Mouse (Mus musculus): ENCODE data around the gene Nid2. TPM values are rescaled to one million over a fixed set of nuclear protein-coding genes. Genes with fewer than 3 reads are reported as not detected.

Gene Nid2
- polyA plus RNA-seq, 1 experiment from 2014 or later: 63.0 TPM

DNA sequence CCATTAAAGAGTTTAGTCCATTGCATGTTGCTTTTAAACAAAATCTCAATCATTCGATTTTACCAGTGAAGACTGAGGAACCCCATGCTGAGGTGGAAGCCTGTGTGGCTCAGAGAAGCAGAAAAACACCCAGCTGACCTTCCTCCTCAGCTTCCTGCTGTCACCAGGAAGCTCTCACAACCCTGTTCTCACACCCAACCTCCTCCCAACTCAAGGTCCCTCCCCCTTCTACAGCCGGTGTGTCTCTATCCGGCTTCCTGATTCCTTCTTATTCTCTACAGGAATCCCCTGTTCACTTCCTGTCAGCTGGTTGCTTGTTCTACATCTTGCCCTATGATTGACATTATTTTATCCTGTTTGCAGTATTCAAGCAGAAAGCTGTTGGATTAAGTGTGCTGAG, 38.0 kb upstream of the Nid2 start:
- DNase-seq (ENCODE audit: low spot score) (no peak), ATAC-seq (ENCODE audit: insufficient read depth, low FRiP score, low TSS enrichment) (no peak)
- Histone ChIP-seq H3K27me3 (ENCODE audit: control insufficient read depth, insufficient read depth, low read length) (no peaks in the 10 kb centered on the region), H3K9ac (ENCODE audit: low read length) (no peak overlapping the region), H3K36me3 (ENCODE audit: control insufficient read depth, insufficient read depth, low read length) (no peaks in the 10 kb centered on the region), H3K4me2 (ENCODE audit: low read depth) (no peak overlapping the region), H3K9me3 (ENCODE audit: control insufficient read depth, low read length) (no peaks in the 10 kb centered on the region), H3K4me1 (ENCODE audit: control insufficient read depth, insufficient read depth, low read length) (peaks cover 6% of the 10 kb centered on the region; the same call in 1 of the 2 replicates), H3K27ac (ENCODE audit: low read depth, low read length) (no peak overlapping the region), H3K4me3 (ENCODE audit: low read depth, low read length) (no peak overlapping the region)
- 65% methylated on average over 3 of the region's 3 CpGs for WGBS

DNA sequence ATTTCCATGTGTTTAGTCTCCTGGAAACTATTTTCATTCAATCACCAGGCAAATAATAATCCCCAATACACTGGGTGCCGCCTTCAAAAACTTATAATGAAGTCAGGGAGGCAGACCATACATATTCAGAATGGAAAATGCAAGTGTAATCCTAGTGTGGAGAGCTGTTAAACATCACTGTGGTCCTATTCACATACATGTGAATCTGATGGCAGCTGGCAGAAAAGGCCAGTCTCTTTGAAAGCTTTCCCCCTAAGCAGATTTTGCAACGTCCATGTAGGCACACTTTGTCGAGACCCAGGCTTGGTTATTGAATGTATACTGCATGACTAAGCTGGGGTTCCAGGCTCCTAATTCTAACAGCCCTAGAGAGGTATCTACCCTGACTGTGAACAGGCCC, 32.0 kb upstream of the Nid2 start:
- WGBS: 78% methylated on average over 3 of the region's 3 CpGs
- Histone ChIP-seq H3K4me1 (ENCODE audit: control insufficient read depth, insufficient read depth, low read length) (no peaks in the 10 kb centered on the region), H3K4me3 (ENCODE audit: low read depth, low read length) (no peak overlapping the region), H3K36me3 (ENCODE audit: control insufficient read depth, insufficient read depth, low read length) (no peaks in the 10 kb centered on the region), H3K27ac (ENCODE audit: low read depth, low read length) (no peak overlapping the region), H3K9ac (ENCODE audit: low read length) (no peak overlapping the region), H3K27me3 (ENCODE audit: control insufficient read depth, insufficient read depth, low read length) (no peaks in the 10 kb centered on the region), H3K4me2 (ENCODE audit: low read depth) (no peak overlapping the region), H3K9me3 (ENCODE audit: control insufficient read depth, low read length) (no peaks in the 10 kb centered on the region)
- DNase-seq (ENCODE audit: low spot score) (no peak), ATAC-seq (ENCODE audit: insufficient read depth, low FRiP score, low TSS enrichment) (no peak)

DNA sequence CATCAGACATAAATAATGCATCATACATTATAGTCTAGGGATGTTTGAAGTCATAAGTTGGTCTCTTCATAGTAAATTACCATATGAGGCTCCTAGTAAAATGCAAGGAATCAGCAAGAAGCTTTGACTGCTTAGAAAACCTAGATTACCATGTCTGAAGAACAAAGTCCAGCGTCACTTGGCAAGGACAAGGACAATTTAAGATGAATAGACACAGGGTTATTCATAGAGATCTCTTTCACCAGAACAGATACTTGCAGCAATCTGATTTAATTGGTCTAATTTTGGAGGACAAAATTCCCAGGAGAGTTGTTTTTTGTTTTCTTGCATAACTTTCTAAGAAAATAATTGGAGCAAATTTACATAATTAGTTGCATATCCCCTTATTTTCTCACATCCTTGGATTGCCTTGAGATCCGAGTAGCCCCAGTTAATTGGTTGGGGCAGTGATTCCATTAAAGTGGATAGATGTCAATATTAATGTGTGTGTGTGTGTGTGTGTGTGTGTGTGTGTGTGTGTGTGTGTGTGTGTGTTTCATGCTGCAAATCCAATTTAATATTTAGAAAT, 30.9 kb upstream of the Nid2 start:
- H3K36me3 ChIP-seq (ENCODE audit: control insufficient read depth, insufficient read depth, low read length): no peaks in the 10 kb centered on the region
- ATAC-seq (ENCODE audit: insufficient read depth, low FRiP score, low TSS enrichment) (no peak), DNase-seq (ENCODE audit: low spot score) (no peak)
- no peaks in the 10 kb centered on the region for H3K4me1 ChIP-seq (ENCODE audit: control insufficient read depth, insufficient read depth, low read length)
- H3K27ac ChIP-seq (ENCODE audit: low read depth, low read length): no peak overlapping the region
- H3K9me3 ChIP-seq (ENCODE audit: control insufficient read depth, low read length): no peaks in the 10 kb centered on the region
- H3K4me3 ChIP-seq (ENCODE audit: low read depth, low read length): no peak overlapping the region
- H3K27me3 ChIP-seq (ENCODE audit: control insufficient read depth, insufficient read depth, low read length): no peaks in the 10 kb centered on the region
- no peak overlapping the region for H3K4me2 ChIP-seq (ENCODE audit: low read depth)
- H3K9ac ChIP-seq (ENCODE audit: low read length): no peak overlapping the region
- 66% methylated on average over 2 of the region's 2 CpGs for WGBS

DNA sequence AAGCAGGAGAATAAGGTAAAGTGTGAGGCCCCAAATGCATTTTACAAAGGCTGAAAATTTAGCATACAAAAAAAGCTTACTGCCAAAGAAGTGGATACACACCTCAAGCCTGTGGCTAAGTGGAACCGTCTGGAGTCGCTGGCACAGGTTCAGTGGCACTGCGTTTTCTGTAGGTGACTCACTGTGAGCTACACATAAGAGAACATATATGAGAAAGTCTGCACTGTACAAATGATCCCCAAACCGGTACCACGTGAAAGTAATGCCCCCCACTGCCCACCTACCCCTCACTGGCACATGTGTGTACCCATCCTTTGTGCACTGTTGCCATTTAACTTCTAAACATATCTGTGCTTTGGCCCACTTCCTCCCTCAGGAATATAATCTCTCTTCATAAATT, 22.8 kb upstream of the Nid2 start:
- no peaks in the 10 kb centered on the region for H3K27me3 ChIP-seq (ENCODE audit: control insufficient read depth, insufficient read depth, low read length)
- no peak overlapping the region for H3K4me2 ChIP-seq (ENCODE audit: low read depth)
- H3K4me1 ChIP-seq (ENCODE audit: control insufficient read depth, insufficient read depth, low read length): no peaks in the 10 kb centered on the region
- H3K9ac ChIP-seq (ENCODE audit: low read length): no peak overlapping the region
- WGBS: 90% methylated on average over 5 of the region's 5 CpGs
- no peak overlapping the region for H3K27ac ChIP-seq (ENCODE audit: low read depth, low read length)
- no peaks in the 10 kb centered on the region for H3K36me3 ChIP-seq (ENCODE audit: control insufficient read depth, insufficient read depth, low read length)
- ATAC-seq (ENCODE audit: insufficient read depth, low FRiP score, low TSS enrichment) (no peak), DNase-seq (ENCODE audit: low spot score) (no peak)
- no peak overlapping the region for H3K4me3 ChIP-seq (ENCODE audit: low read depth, low read length)
- H3K9me3 ChIP-seq (ENCODE audit: control insufficient read depth, low read length): no peaks in the 10 kb centered on the region

DNA sequence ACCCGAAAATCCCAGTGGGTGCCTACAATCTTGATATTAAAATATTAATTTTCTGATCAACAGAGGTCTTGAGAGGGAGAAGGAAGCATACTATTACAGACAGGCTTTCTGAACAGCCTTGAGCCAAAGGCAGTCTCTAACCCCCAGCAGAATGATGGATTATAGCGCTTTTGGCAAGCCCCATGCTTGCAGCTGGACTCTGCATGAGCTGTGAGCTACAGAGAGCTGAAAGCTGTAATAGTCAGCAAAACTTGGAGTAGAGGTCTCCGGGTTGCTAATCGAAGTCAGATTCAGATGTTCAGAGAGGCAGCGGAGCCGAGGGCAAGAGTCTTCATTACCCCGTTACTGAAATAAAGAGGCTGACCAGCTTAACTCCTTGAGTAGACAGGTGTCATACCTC, 22.3 kb upstream of the Nid2 start:
- Histone ChIP-seq H3K4me1 (ENCODE audit: control insufficient read depth, insufficient read depth, low read length) (no peaks in the 10 kb centered on the region), H3K9me3 (ENCODE audit: control insufficient read depth, low read length) (no peaks in the 10 kb centered on the region), H3K27me3 (ENCODE audit: control insufficient read depth, insufficient read depth, low read length) (no peaks in the 10 kb centered on the region), H3K9ac (ENCODE audit: low read length) (no peak overlapping the region), H3K4me2 (ENCODE audit: low read depth) (no peak overlapping the region), H3K4me3 (ENCODE audit: low read depth, low read length) (no peak overlapping the region), H3K36me3 (ENCODE audit: control insufficient read depth, insufficient read depth, low read length) (no peaks in the 10 kb centered on the region), H3K27ac (ENCODE audit: low read depth, low read length) (no peak overlapping the region)
- 73% methylated on average over 7 of the region's 7 CpGs for WGBS
- DNase-seq (ENCODE audit: low spot score) (no peak), ATAC-seq (ENCODE audit: insufficient read depth, low FRiP score, low TSS enrichment) (no peak)

DNA sequence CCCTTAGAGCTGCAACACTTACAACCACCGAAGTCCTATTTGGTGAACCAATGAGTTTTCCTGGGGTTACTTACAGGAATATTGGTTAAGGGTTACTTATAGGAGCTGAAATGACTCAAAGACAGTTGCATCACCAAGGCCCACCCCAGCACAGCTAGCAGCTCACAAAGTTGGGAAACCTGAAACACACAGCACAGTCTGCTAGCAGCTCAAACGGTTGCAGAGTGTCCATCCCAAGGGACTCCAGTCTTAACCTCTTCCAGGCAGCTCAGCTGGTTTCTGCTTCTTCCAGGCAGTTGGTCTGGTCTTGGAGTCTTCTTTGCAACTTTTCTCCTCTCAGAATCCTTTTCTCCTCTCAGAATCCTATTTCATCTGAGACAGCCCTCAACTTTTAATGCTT, 19.0 kb upstream of the Nid2 start:
- WGBS: 78% methylated on average over 2 of the region's 2 CpGs
- no peak for ATAC-seq (ENCODE audit: insufficient read depth, low FRiP score, low TSS enrichment)
- DNase-seq (ENCODE audit: low spot score): no peak

DNA sequence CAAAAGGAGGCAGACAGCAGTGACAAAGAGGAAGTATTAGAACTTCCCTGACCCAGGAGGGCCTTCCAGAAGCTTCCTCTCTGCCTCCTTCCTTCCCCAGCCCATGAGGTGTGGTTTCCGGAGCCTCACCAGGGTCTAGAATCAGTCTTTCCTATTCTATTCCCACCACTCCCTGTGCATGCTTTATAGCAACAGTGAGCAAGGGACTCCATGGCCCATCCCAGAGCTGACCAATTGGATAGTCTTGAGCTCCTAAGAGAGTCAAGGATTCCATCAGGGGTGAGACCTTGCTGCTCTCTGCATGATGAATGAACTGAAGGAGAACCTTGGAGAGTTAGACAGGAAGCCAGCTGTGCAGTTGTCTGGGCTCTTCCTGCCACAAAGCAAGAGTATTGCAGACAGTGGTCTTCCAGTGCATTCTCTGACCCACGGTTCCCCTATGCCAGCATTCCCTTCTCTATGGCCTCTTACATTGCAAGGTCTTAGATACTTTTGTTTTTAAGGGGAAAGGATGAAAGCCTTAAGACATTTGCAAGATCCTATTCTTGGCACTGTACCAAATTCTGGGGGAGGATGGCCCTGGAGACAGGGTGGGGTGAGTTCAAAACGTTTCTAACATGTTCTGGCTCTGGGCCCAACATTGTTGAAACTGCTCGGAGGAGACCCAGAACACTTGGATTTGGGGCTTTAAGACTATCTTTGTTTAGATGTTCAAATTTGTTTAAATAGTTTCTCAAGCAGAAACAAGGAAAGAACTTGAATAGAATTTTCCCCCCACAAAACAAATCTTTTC, 17.4 kb upstream of the Nid2 start:
- Histone ChIP-seq H3K4me2 (ENCODE audit: low read depth) (no peak overlapping the region), H3K4me1 (ENCODE audit: control insufficient read depth, insufficient read depth, low read length) (peaks cover 3% of the 10 kb centered on the region; the same call in 1 of the 2 replicates), H3K27me3 (ENCODE audit: control insufficient read depth, insufficient read depth, low read length) (no peaks in the 10 kb centered on the region), H3K9ac (ENCODE audit: low read length) (no peak overlapping the region), H3K4me3 (ENCODE audit: low read depth, low read length) (no peak overlapping the region), H3K36me3 (ENCODE audit: control insufficient read depth, insufficient read depth, low read length) (no peaks in the 10 kb centered on the region), H3K9me3 (ENCODE audit: control insufficient read depth, low read length) (no peaks in the 10 kb centered on the region), H3K27ac (ENCODE audit: low read depth, low read length) (no peak overlapping the region)
- 68% methylated on average over 4 of the region's 4 CpGs for WGBS
- ATAC-seq (ENCODE audit: insufficient read depth, low FRiP score, low TSS enrichment) (no peak), DNase-seq (ENCODE audit: low spot score) (no peak)

More for the DNA sequence above, 19.0 kb upstream of the Nid2 start:
- no peaks in the 10 kb centered on the region for H3K27me3 ChIP-seq (ENCODE audit: control insufficient read depth, insufficient read depth, low read length)
- H3K4me2 ChIP-seq (ENCODE audit: low read depth): no peak overlapping the region
- no peaks in the 10 kb centered on the region for H3K9me3 ChIP-seq (ENCODE audit: control insufficient read depth, low read length)
- no peak overlapping the region for H3K27ac ChIP-seq (ENCODE audit: low read depth, low read length)
- no peak overlapping the region for H3K4me3 ChIP-seq (ENCODE audit: low read depth, low read length)
- H3K4me1 ChIP-seq (ENCODE audit: control insufficient read depth, insufficient read depth, low read length): no peaks in the 10 kb centered on the region
- no peak overlapping the region for H3K9ac ChIP-seq (ENCODE audit: low read length)
- no peaks in the 10 kb centered on the region for H3K36me3 ChIP-seq (ENCODE audit: control insufficient read depth, insufficient read depth, low read length)

DNA sequence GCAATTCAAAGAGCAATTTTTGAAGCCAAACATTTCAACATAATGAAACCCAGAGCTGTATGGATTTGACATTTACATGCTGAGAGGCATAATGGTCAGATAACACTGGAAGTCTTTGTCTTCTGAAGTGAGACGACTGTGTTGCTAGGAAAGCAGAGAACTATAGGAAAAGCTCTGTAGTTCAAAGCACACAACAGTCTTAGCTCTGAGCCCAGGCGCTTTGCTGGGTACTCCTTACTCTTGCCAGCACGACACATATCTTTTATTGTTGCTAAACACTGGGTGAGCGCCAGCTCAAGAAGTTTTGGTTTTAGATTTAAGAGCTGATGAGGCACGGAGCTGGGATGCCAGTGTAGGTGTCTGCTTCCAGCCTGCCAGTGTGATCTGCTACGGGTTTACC, 15.8 kb upstream of the Nid2 start:
- ATAC-seq (ENCODE audit: insufficient read depth, low FRiP score, low TSS enrichment): no peak
- no peak for DNase-seq (ENCODE audit: low spot score)
- Histone ChIP-seq H3K4me1 (ENCODE audit: control insufficient read depth, insufficient read depth, low read length) (peaks cover 3% of the 10 kb centered on the region; the same call in 1 of the 2 replicates), H3K27ac (ENCODE audit: low read depth, low read length) (0 out of 2 replicates have a peak overlapping the region, but pooled peaks have one; percentile 8), H3K27me3 (ENCODE audit: control insufficient read depth, insufficient read depth, low read length) (no peaks in the 10 kb centered on the region), H3K36me3 (ENCODE audit: control insufficient read depth, insufficient read depth, low read length) (no peaks in the 10 kb centered on the region), H3K4me2 (ENCODE audit: low read depth) (no peak overlapping the region), H3K4me3 (ENCODE audit: low read depth, low read length) (no peak overlapping the region), H3K9me3 (ENCODE audit: control insufficient read depth, low read length) (no peaks in the 10 kb centered on the region), H3K9ac (ENCODE audit: low read length) (no peak overlapping the region)
- 43% methylated on average over 6 of the region's 6 CpGs for WGBS

DNA sequence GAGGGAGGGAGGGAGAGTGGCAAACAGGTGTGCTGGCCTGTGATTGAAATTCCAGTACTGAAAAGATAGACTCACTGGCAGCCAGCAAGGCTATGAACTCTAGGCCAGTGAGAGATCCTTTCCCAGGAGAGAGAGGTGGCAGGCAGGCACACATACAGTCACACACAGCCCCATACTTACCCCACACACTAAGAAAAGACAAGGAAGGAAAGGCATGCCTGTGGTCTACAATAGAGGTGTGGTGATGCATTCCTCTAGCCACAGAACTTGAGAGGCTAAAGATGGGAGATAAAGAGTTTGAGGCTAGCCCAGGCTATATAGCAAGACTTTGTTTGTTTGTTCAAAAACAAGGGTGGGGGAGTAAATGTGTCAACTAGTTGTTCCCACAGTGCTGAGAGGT, 13.5 kb upstream of the Nid2 start:
- Histone ChIP-seq H3K9ac (ENCODE audit: low read length) (no peak overlapping the region), H3K9me3 (ENCODE audit: control insufficient read depth, low read length) (no peaks in the 10 kb centered on the region), H3K27ac (ENCODE audit: low read depth, low read length) (no peak overlapping the region), H3K4me2 (ENCODE audit: low read depth) (no peak overlapping the region), H3K4me1 (ENCODE audit: control insufficient read depth, insufficient read depth, low read length) (peaks cover 3% of the 10 kb centered on the region; the same call in 1 of the 2 replicates), H3K36me3 (ENCODE audit: control insufficient read depth, insufficient read depth, low read length) (no peaks in the 10 kb centered on the region), H3K4me3 (ENCODE audit: low read depth, low read length) (no peak overlapping the region), H3K27me3 (ENCODE audit: control insufficient read depth, insufficient read depth, low read length) (no peaks in the 10 kb centered on the region)
- DNase-seq (ENCODE audit: low spot score) (no peak), ATAC-seq (ENCODE audit: insufficient read depth, low FRiP score, low TSS enrichment) (no peak)

All from neural tube, embryonic 11.5 days (tissue).